Mouse (Mus musculus) left cerebral cortex, adult 8-10 months (tissue): ENCODE results near the gene Cwf19l1. TPM values are rescaled to one million over a fixed set of nuclear protein-coding genes. Genes with fewer than 3 reads are reported as not detected.
A peak's percentile ranks its signal among the peaks of the same experiment; 100 is the strongest.
"Not testable (repeated sequence)": the region's sequence is repeated elsewhere in the genome, so short reads cannot be mapped to it uniquely, and the experiment has no call there.

Source experiments
- DNase-seq, 2 experiments: peaks; one replicate each; pipeline ENCODE4 v3.0.0; 2022; ENCODE audit warnings: low spot score in 2 of 2
- total RNA-seq, 4 experiments: library from RNA; stranded (reverse); gene quantifications; 2 replicates each; pipeline ENCODE4 v1.2.4; 2022

Gene Cwf19l1
- 10 to 100 TPM; 18.1 to 22.0 (median 19.1) TPM for total RNA-seq

GRCm38 (mm10) chr19:44135072-44135959 is at the start of gene Cwf19l1:
TSS of gene Cwf19l1 (minus strand) at chr19:44135876.
- peak; percentile 76 to 83 for DNase-seq

- DNase-seq, result no peak
Observed at GRCm38 (mm10) chr19:44183968-44184367, 48.3 kb upstream of the Cwf19l1 start.

- DNase-seq, result no peak
Observed at GRCm38 (mm10) chr19:44180502-44180901, 44.8 kb upstream of the Cwf19l1 start.

GRCm38 (mm10) chr19:44176741-44177140 is 41.1 kb upstream of the Cwf19l1 start:
- no peak for DNase-seq

GRCm38 (mm10) chr19:44174835-44175234 is 39.2 kb upstream of the Cwf19l1 start:
- no peak for DNase-seq

GRCm38 (mm10) chr19:44161515-44161914 is 25.8 kb upstream of the Cwf19l1 start:
- no peak for DNase-seq

GRCm38 (mm10) chr19:44159386-44159785 is 23.7 kb upstream of the Cwf19l1 start:
- no peak for DNase-seq

GRCm38 (mm10) chr19:44157005-44157404 is 21.3 kb upstream of the Cwf19l1 start:
- DNase-seq, result no peak

GRCm38 (mm10) chr19:44153781-44154180 is 18.1 kb upstream of the Cwf19l1 start:
- DNase-seq, result no peak

GRCm38 (mm10) chr19:44148991-44149390 is 13.3 kb upstream of the Cwf19l1 start:
- DNase-seq, result no peak

GRCm38 (mm10) chr19:44148345-44148744 is 12.7 kb upstream of the Cwf19l1 start:
- no peak for DNase-seq

- DNase-seq, result no peak
Observed at GRCm38 (mm10) chr19:44146951-44147350, 11.3 kb upstream of the Cwf19l1 start.

- no peak for DNase-seq
Observed at GRCm38 (mm10) chr19:44146568-44146879, 10.8 kb upstream of the Cwf19l1 start.

- DNase-seq, result peak; percentile 77 to 86
Observed at GRCm38 (mm10) chr19:44145702-44146567, 10.3 kb upstream of the Cwf19l1 start, which contains the start of gene Bloc1s2. TSS of gene Bloc1s2 (minus strand) at chr19:44146446.

GRCm38 (mm10) chr19:44144366-44144765 is 8.7 kb upstream of the Cwf19l1 start:
- DNase-seq, result no peak

- DNase-seq, result no peak
Observed at GRCm38 (mm10) chr19:44135960-44136485, 347 bp upstream of the Cwf19l1 start.

- DNase-seq, result no peak
Observed at GRCm38 (mm10) chr19:44132917-44133316, 2.8 kb downstream of the Cwf19l1 start.

- no peak for DNase-seq
Observed at GRCm38 (mm10) chr19:44128560-44128959, 7.1 kb downstream of the Cwf19l1 start.

GRCm38 (mm10) chr19:44127729-44128497 is 7.8 kb downstream of the Cwf19l1 start:
- DNase-seq, result no peak

- no peak for DNase-seq
Observed at GRCm38 (mm10) chr19:44121137-44121536, 14.5 kb downstream of the Cwf19l1 start.

- DNase-seq, result not testable (repeated sequence)
Observed at GRCm38 (mm10) chr19:44120686-44121085, 15.0 kb downstream of the Cwf19l1 start.
